Comparison of ENCODE assay signal across 8 mouse cellular contexts in the genomic region with DNA sequence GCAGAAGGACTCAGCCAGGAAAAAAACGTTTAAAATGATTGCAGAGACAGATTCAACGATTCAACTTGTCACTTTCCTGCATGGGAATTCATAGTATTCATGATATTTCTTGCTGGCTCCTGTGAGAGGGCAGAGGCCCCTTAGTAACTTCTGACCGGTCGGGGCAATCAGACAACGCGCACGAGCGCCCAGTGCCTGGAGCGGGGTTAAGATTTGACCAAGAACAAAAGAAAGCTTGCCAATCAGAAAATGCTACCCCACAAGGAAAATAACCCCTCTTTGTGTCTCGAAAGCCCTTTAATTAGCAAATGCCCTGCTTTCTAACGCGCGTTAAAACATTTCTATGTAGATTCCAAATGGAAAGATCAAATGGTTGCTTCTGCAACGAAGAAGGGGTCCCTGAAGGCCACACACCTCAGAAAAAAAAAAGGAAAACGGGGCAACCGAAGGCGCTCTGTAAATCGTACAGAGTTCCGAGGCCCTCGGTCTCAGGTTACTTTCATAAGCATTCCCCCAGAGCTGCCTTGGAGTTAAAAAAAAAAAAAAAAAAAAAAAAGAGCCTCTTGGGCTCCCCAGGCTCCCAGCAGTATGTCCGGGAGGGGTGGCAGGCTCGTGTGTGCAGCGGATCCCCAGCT. TPM values are rescaled to one million over a fixed set of nuclear protein-coding genes. Genes with fewer than 3 reads are reported as not detected.
A peak's percentile ranks its signal among the peaks of the same experiment; 100 is the strongest.
DNase-seq lines count a peak whose midpoint lies in the region; ATAC-seq and TF ChIP-seq lines count a peak whose summit lies in the region.

No protein-coding gene starts in this region.

- H3K27ac ChIP-seq in lung, embryonic 15.5 days, result peak overlapping the region; percentile 99
- peak overlapping the region; percentile 45; the same call in 1 of the 2 replicates for H3K27ac ChIP-seq in hindbrain, embryonic 16.5 days (ENCODE audit: low read depth, low read length)
- H3K27ac ChIP-seq in liver, embryonic 14.5 days, result no peak overlapping the region
- H3K27ac ChIP-seq in stomach, postnatal 0 days (replicated peaks), result peak overlapping the region; percentile 89

- no peaks in the 10 kb centered on the region for H3K9me3 ChIP-seq in lung, embryonic 15.5 days
- no peaks in the 10 kb centered on the region for H3K9me3 ChIP-seq in hindbrain, embryonic 16.5 days (ENCODE audit: control insufficient read depth, low read length)
- H3K9me3 ChIP-seq in liver, embryonic 14.5 days (ENCODE audit: control insufficient read depth, low read length), result no peaks in the 10 kb centered on the region
- no peaks in the 10 kb centered on the region for H3K9me3 ChIP-seq in stomach, postnatal 0 days (ENCODE audit: control insufficient read depth, low read length)

- 3% methylated on average over 23 of the region's 23 CpGs for WGBS in lung, embryonic 15.5 days
- WGBS in hindbrain, embryonic 16.5 days, result 3% methylated on average over 23 of the region's 23 CpGs
- 7% methylated on average over 23 of the region's 23 CpGs for WGBS in liver, embryonic 14.5 days (ENCODE audit: insufficient replicate concordance)
- WGBS in stomach, postnatal 0 days, result 6% methylated on average over 23 of the region's 23 CpGs

- peak overlapping the region; percentile 84 for H3K4me2 ChIP-seq in lung, embryonic 15.5 days
- peak overlapping the region; percentile 92 for H3K4me2 ChIP-seq in hindbrain, embryonic 16.5 days (ENCODE audit: low read length)
- H3K4me2 ChIP-seq in liver, embryonic 14.5 days (ENCODE audit: low read depth), result peak overlapping the region; percentile 63
- peak overlapping the region; percentile 95 for H3K4me2 ChIP-seq in stomach, postnatal 0 days (replicated peaks; ENCODE audit: low read depth)

- no peak for ATAC-seq in lung, embryonic 15.5 days (ENCODE audit: borderline replicate concordance, extremely low read depth, low FRiP score, low TSS enrichment)
- no peak for ATAC-seq in hindbrain, embryonic 16.5 days
- no peak for ATAC-seq in liver, embryonic 14.5 days (ENCODE audit: insufficient read depth)
- no peak; the same call in 1 of the 2 replicates for ATAC-seq in stomach, postnatal 0 days (ENCODE audit: low FRiP score, low TSS enrichment)

- H3K27me3 ChIP-seq in lung, embryonic 15.5 days, result no peaks in the 10 kb centered on the region
- H3K27me3 ChIP-seq in hindbrain, embryonic 16.5 days (replicated peaks; ENCODE audit: control insufficient read depth, insufficient read depth, low read length), result peaks cover 2% of the 10 kb centered on the region; the same call in 1 of the 2 replicates
- H3K27me3 ChIP-seq in liver, embryonic 14.5 days (ENCODE audit: control insufficient read depth, insufficient read depth, low read length), result peaks cover 6% of the 10 kb centered on the region
- H3K27me3 ChIP-seq in stomach, postnatal 0 days (ENCODE audit: control insufficient read depth, insufficient read depth, low read length), result no peaks in the 10 kb centered on the region

- DNase-seq in lung, postnatal 10 days, result no peak
- DNase-seq in embryo, embryonic 11 days, result peak; percentile 65
- no peak for DNase-seq in liver, embryonic 14.5 days (ENCODE audit: low read depth in 3 of 3, low spot score in 3 of 3)
- DNase-seq in stomach, postnatal 0 days (ENCODE audit: low spot score), result no peak
- DNase-seq in spleen, adult 18-20 months, result no peak
- DNase-seq in urinary bladder, postnatal 36 days (ENCODE audit: low spot score in 2 of 2), result no peak

- H3K9ac ChIP-seq in lung, embryonic 15.5 days, result peak overlapping the region; percentile 30
- peak overlapping the region; percentile 12; the same call in 1 of the 2 replicates for H3K9ac ChIP-seq in hindbrain, embryonic 16.5 days (ENCODE audit: low read depth, low read length)
- peak overlapping the region; percentile 31; the same call in 1 of the 2 replicates for H3K9ac ChIP-seq in liver, embryonic 14.5 days (replicated peaks)
- peak overlapping the region; percentile 49 for H3K9ac ChIP-seq in stomach, postnatal 0 days (ENCODE audit: low read length)

- no peak for TF ChIP-seq CTCF in liver, embryonic 14.5 days (IDR thresholded peaks at IDR 0.05; ENCODE audit: low read depth)
- TF ChIP-seq CTCF in stomach, postnatal 0 days (IDR thresholded peaks at IDR 0.05; ENCODE audit: low read depth), result no peak

- no peak for TF ChIP-seq EP300 in liver, embryonic 14.5 days (IDR thresholded peaks at IDR 0.05; ENCODE audit: low read depth)
- no peak for TF ChIP-seq EP300 in stomach, postnatal 0 days (optimal IDR thresholded peaks at IDR 0.05)

- H3K4me1 ChIP-seq in lung, embryonic 15.5 days, result peaks cover 27% of the 10 kb centered on the region
- peaks cover 17% of the 10 kb centered on the region for H3K4me1 ChIP-seq in hindbrain, embryonic 16.5 days (ENCODE audit: control insufficient read depth, insufficient read depth, low read depth, low read length)
- H3K4me1 ChIP-seq in liver, embryonic 14.5 days (replicated peaks; ENCODE audit: control insufficient read depth in 2 of 2, insufficient read depth in 2 of 2, low read length in 1 of 2), result peaks cover 0 to 2% of the 10 kb centered on the region in 2 experiments; a peak in 1 of 4 replicates
- peaks cover 9% of the 10 kb centered on the region; the same call in 1 of the 2 replicates for H3K4me1 ChIP-seq in stomach, postnatal 0 days (replicated peaks; ENCODE audit: control insufficient read depth, insufficient read depth)

- peaks cover 4% of the 10 kb centered on the region; the same call in 1 of the 2 replicates for H3K36me3 ChIP-seq in lung, embryonic 15.5 days
- H3K36me3 ChIP-seq in hindbrain, embryonic 16.5 days (ENCODE audit: control insufficient read depth, insufficient read depth, low read length), result no peaks in the 10 kb centered on the region
- H3K36me3 ChIP-seq in liver, embryonic 14.5 days (replicated peaks; ENCODE audit: control insufficient read depth, insufficient read depth, low read depth), result no peaks in the 10 kb centered on the region
- H3K36me3 ChIP-seq in stomach, postnatal 0 days (ENCODE audit: control insufficient read depth, insufficient read depth, low read length), result no peaks in the 10 kb centered on the region

- peak overlapping the region; percentile 84 for H3K4me3 ChIP-seq in lung, embryonic 15.5 days
- H3K4me3 ChIP-seq in hindbrain, embryonic 16.5 days (ENCODE audit: low read length), result peak overlapping the region; percentile 48
- H3K4me3 ChIP-seq in liver, embryonic 14.5 days (ENCODE audit: insufficient read depth in 1 of 2, low read depth in 2 of 2, low read length in 2 of 2), result peak overlapping the region; percentile 56 to 58
- H3K4me3 ChIP-seq in stomach, postnatal 0 days (ENCODE audit: low read depth, low read length), result peak overlapping the region; percentile 79

RNA-seq across cellular contexts. Expression of a gene that starts 1.3 kb away (rescaled TPM):
- 15.4 and 15.8 TPM in 2 replicates for polyA plus RNA-seq in lung, embryonic 15.5 days (2015; fragmentation: Nextera tagmentation; extraction: Ambion mirVana)
- 1.9 and 2.7 TPM in 2 replicates for polyA plus RNA-seq in hindbrain, embryonic 16.5 days (2015; fragmentation: Nextera tagmentation; extraction: Ambion mirVana)
- 2.4 and 2.6 TPM in 2 replicates for polyA plus RNA-seq in liver, embryonic 14.5 days (2012; rRNA removed)
- polyA plus RNA-seq in liver, embryonic 14.5 days (2014; fragmentation: Nextera tagmentation; extraction: Ambion mirVana), result 1.3 and 1.5 TPM in 2 replicates
- polyA plus RNA-seq in stomach, postnatal 0 days (2015; fragmentation: Nextera tagmentation; extraction: Ambion mirVana), result 3.9 and 4.5 TPM in 2 replicates

RNA-seq across cellular contexts. Expression of a gene that starts 35.1 kb away (rescaled TPM):
- 0.76 and 0.86 TPM in 2 replicates for polyA plus RNA-seq in lung, embryonic 15.5 days (2015; fragmentation: Nextera tagmentation; extraction: Ambion mirVana)
- polyA plus RNA-seq in hindbrain, embryonic 16.5 days (2015; fragmentation: Nextera tagmentation; extraction: Ambion mirVana), result 11.3 and 11.5 TPM in 2 replicates
- 0.03 and 0.05 TPM in 2 replicates for polyA plus RNA-seq in liver, embryonic 14.5 days (2012; rRNA removed)
- polyA plus RNA-seq in liver, embryonic 14.5 days (2014; fragmentation: Nextera tagmentation; extraction: Ambion mirVana), result not detected in 2 replicates
- 0.51 and 1.2 TPM in 2 replicates for polyA plus RNA-seq in stomach, postnatal 0 days (2015; fragmentation: Nextera tagmentation; extraction: Ambion mirVana)
